Mouse (Mus musculus) mature B cell (primary cell): ENCODE results near the gene Tgfa.

ENCODE experiments used
- in situ Hi-C: fragments of 300-500 bp; cut with MboI; formaldehyde crosslinking; loops from 2 replicates; pipeline ENCODE4 v1.14.3; 2019

The Tgfa gene

DNA sequence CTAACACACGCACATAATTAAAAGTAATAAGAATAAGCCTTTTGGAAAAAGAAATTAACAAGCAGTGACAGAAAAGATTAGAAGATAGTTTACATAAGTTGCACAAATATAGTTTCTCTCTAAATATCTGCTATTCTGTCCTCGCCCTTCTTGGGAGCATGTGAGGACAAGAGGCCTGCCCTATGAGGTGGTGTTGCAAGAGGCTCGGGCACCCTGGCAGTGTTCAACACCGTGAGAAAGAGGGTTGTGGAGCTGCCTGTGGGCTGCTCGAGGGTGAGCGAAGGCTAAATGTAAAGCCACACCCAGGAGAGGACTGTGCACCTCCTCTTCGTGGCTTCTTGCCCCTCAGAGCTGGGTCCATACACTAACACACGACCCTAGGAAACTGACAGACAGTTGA, 100.4 kb downstream of the Tgfa start:
- in situ Hi-C loops = no loop called here

DNA sequence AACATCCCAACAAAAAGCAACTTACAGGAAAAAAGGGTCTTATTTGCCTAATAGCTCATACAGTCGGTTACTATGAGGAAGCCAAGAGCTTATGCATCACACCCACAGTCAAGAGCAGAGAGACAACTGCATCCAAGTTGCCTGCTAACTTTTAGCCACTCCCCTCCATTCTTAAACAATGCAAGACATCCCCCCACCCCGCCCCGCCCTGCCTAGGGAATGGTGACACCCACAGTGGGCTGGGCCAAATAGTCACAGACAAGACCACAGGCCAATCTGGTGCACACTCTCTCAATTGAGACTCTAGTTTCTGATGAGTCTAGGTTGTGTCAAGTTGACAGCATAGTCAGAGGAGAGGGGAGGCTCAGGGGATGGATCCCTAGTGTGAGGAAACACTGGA, 101.1 kb downstream of the Tgfa start:
- in situ Hi-C loops = no loop called here

DNA sequence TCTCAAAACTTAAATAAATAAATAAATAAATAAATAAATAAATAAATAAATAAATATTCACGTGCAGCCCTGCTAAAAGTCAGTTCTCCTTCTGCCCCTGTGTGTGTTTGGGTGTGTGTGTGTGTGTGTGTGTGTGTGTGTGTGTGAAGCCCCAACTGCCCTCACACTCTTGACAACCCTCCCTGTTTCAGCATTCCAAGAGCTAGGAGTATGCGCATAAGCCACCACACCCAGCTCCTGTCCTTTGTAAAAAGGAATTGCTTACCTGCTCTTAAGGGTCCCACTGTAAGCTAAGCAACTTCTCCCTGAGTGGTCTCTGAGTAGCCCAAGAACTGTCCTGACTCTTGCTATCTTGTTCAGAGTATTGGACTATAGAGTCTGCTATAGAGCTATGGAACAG, 101.9 kb downstream of the Tgfa start:
- in situ Hi-C loops = no loop called here

DNA sequence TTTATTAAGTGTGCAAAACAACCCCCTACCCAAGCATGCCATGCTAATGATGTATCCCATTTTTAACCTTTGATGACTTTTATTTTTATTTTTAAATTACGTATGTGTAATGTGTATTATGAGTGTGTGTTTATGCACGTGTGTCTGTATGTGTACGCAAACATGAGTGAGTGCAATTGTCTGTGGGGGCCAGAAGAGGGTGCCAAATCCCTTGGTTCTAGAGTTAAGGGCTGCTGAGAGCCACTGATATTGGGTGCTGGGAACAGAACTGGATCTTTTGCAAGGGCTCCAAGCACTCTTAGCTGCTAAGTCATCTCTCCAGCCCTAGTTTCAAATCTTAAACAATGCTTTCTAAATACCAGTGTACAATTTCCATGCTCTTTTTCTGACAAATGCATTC, 103.9 kb downstream of the Tgfa start:
- in situ Hi-C loops = no loop called here

DNA sequence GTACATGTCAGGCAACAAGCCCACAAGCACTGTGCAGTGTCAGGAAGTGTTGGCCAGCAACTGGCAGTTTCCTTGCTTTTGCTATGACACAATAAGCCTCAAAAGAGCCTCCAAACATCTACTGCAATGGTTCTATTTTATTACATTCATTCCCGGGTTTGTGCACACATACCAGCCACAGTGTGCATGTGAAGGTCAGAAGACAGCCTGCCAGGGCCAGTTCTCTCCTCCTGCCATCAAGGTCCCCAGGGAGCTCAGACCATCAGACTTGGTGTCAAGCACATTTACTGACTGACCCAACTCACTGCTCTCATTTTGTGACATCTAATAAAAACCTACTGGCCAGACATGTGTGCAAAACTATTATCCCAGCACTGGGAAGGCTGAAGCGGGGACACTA, 104.4 kb downstream of the Tgfa start:
- in situ Hi-C loops = no loop called here

DNA sequence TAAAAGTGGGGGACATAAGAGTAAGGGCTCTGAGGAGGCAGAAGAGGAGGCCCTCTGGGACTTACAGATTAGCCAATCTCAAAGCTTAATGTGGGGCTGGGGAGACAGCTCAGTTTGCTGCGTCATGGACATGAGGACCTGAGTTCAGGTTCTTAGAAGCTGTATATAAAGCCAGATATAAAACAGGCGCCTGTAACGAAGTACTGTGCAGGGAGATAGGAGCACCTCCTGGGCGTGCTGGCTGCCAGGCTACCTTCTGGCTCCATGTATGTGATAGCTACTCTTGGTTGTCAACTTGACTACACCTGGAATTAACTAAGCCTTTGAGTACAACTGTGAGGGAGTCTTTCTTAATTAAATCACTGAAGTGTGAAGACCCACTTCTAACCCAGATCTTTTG, 110.7 kb downstream of the Tgfa start:
- in situ Hi-C loops = no loop called here

DNA sequence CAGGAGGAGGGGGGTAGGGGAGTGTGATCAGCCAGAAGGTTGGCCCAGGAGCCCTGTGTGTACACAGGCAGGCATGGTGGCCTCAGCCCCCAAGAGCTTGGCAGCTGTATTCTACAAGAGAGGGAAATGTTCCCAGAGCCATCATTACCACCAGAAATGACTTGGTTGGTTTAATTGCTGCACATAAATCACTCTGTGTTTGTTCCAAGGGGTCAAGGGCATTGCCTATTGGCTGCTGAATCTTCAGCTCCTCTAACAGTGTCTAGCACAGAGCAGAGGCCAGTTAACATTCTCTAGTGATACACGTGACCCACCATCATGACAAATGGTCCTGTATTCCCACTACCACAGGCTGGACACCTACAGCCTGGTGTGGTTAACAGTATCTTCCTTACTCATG, 119.0 kb downstream of the Tgfa start:
- in situ Hi-C loops = no loop called here

DNA sequence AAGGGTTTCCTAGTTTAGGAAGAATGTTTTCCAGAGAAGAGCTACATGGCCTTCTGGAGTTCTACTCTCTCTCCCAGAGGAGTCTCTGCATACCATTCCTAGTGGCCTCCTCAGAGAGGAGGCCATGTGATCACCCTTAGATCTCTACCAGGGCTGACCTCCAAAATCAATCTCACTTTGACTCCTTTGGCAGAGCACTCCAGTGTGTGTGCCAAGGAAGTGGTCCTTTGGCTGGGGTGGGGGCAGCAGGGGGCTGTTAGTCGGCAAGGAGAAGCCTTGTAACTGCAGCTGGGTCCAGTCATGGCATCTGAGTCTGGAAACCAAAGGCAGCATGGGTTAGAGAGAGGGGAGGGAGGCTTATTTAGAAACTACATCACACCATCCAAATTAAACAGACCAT, 122.0 kb downstream of the Tgfa start:
- in situ Hi-C loops = no loop called here

DNA sequence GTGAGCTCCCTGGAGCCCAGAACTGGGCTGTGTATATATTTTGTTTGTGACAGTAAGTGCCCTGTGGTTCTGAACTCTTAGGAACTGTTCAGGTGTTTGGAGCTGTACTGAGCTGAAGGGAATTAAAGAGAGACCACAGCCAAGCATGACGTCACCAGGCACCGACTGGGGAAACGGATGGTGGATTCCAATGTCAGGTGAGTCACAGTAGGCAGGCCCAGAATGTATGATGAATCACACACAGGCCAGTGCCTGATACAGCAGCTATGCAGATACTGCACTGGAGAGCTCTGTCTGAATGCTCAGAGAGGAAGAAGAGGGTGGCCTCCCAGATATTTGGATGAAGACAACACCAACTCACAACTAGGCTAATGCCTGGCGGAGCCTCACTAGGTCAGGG, 123.8 kb downstream of the Tgfa start:
- in situ Hi-C loops = no loop called here

DNA sequence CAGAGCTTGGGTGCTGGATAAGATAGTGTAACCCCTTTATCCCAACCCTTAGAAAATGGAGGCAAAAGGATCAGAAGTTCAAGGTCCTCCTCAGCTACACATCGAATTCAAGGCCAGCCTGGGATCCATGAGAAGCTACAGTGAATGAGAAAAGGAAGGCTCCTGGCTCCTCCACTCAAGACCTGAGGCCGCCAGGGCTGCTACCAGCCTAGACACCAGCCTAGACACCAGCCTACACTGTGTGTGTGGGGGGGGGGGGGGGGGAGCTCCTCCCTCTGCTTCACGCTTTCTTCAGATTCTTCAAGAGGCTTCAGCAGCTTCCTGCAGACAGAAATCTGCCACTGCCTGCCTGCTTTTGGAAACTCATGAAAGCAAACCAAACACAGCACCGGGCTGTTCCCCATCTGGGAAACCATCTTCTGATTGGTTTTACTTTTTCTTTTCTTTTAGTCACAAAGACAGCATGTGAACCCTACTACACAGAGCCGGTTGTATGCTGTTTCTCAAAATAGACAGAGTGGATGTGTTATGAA, 127.1 kb downstream of the Tgfa start:
- in situ Hi-C loops = no loop called here

DNA sequence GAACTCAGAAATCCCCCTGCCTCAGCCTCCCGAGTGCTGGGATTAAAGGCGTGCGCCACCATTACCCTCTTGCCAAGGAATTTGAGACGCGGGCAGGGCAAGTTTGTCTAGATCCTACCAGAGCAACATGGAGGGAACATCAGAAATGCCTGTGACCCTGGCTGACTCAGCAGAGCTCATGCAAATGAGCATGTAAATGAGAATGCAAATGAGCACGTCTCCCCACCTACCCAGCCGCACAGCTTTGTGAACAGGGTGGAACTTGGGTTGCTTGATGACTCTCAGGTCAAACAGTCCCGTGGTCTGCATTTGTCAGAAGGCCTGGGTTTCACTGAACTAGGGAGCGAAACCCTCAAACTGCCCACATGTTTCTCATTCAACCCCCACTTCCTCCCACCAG, 128.0 kb downstream of the Tgfa start:
- in situ Hi-C loops = no loop called here

DNA sequence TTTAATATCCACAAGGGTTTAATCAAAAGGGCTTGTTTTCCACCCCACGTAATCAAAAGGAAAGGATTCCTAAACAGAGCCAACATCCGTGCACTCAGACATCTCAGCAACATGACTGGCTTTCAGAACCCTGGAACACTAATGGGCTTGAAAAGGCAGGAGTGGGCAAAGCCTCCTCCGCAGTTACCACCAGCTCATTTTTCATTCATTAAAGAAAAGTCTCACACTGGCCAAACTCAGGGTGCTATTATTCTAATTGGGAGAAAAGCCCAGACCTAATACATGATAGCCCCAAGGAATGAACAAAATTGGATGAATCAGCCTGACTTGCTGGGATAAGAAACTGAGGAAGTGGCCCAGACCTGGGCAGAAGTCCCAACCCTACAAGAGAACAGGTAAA, 129.4 kb downstream of the Tgfa start:
- in situ Hi-C loops = no loop called here
